Mouse (Mus musculus) ovary, postnatal 10 days (tissue): Measurements from ENCODE around the gene Fanca.
"Not testable (repeated sequence)": the region's sequence is repeated elsewhere in the genome, so short reads cannot be mapped to it uniquely, and the experiment has no call there.

ENCODE experiments used
- DNase-seq: peaks from one replicate; pipeline ENCODE4 v3.0.0; 2022; ENCODE audit warnings: low spot score

Fanca gene

DNA sequence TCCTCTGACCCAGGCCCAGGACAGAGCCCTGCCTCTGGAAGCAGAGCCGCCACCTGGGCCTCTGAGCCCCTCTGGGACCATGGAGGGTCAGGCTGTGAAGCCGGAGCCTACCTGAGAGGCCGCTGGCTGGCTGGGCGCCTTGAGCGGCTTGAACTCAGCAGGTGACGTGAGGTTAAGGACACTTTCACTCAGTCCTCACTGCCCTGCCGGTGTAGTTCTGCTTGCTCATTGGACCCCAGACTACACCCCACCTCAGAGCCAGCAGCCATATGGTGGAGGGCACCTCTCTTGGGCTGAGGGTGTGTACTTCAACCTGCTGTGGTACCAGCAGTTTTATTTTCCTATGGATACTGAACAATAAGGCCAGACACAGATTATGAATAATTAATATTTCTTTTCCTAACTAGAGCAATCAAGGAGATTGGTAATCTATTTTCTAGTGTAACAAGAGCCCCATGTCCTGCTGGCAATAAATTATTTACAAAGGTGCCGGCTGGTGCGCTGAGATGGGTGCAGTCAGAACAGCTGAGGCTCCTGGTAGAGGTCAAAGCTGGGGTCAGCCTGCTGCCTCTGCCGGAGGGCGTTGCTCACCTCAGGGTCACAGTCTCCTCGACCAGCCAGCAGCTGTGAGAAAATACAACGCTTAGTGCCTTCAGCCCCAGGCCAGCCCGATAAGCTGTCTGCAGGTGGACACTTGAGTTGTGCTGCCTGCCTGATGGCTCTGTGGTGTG, 50.3 kb downstream of the Fanca start:
- DNase-seq, result no peak

DNA sequence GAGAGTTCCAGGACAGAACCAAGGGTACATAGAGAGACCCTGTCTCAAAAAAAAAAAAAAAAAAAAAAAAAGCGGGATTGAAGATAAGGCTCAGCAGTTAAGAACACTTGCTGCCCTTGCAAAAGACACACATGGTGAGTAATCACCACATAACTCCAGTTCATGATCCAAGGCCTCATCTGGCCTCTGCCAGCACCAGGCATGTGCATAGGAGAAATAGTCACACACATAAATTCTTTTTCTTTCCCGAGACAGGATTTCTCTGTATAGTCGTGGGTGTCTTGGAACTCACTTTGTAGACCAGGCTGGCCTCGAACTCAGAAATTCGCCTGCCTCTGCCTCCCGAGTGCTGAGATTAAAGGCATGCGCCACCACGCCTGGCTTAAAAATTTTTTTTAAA, 60.8 kb downstream of the Fanca start:
- DNase-seq, result not testable (repeated sequence)

DNA sequence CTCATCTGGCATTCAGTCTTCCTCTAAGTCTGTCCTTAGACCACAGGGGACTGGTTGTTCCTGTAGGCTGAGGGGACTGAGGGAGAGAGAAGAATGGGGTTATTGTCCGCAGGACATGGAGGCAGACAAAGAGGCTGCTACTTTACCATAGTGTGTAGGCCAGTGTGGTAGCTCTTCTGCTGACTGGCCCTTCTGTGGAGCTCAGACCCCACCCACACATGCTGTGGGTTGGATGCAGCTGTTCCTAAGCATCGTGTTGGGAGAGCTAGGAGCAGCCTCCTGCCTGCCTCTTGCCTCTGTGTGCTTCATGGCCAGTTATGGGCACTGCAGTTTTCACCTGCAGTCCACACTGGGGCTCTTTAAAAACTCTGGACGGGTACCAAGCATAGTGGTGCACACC, 61.3 kb downstream of the Fanca start:
- DNase-seq, result no peak

DNA sequence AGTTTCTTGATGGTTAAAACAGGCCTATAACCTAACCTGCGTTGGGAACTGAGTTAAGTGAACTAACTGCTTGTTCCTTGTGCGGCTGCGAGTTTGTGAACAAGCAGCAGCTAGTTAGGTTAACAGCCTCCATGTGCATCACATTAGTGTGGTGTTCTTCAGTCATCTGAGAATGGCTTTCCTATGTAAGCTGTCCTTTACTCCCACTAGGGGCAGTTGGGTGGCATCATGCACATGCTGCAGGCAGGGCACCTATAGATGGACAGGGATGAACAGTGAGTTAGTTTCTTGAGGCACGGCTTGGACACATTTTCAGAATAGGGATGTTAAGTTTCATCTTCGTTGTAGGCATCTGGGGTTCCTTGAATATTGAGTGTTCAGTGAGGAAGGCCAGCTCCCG, 63.2 kb downstream of the Fanca start:
- DNase-seq, result no peak

DNA sequence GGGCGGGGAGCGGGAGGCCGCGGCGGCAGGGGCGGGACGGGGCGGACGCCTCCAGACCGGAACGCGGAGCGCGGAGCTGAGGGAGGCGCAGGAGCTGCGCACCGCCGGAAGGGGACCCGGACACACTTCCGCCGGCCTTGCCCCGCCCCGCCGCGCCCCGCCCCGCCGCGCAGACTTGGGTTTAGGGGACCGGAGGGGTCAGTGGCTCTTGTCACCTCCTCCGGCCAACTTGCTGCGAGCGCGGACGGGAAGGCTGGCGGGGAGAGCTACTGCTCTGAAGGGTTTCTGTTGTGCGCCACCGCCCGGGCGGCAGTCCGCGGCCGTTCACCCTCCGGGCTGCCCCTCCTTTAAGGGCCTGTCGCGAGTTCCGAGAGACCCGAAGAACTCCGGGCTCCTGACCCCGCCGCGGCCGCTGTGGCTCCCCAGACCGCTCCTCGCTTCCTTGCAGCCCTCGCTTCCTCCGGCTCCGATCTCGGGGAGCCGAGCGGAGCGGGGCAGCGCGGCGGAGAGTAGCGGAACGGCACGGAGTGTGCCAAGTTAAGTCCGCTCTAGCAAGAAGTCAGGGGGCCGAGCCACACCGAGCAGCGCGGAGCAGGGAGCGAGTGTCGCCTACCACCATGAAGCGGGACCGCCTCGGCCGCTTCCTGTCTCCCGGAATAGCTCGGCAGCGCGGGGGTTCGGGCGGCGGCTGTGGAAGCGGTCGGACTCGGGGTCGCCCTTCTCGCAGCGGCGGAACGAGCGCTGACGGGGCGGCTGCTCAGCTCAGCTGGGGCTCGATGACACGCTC, 64.1 kb downstream of the Fanca start, which contains the start of the genes Zfp276 and Vps9d1:
TSS of gene Zfp276 (plus strand) at position 97 of the 787 bp plus-strand sequence.
TSS of gene Vps9d1 (minus strand) at position 250 of the 787 bp plus-strand sequence.
- DNase-seq, result peak; percentile 84

DNA sequence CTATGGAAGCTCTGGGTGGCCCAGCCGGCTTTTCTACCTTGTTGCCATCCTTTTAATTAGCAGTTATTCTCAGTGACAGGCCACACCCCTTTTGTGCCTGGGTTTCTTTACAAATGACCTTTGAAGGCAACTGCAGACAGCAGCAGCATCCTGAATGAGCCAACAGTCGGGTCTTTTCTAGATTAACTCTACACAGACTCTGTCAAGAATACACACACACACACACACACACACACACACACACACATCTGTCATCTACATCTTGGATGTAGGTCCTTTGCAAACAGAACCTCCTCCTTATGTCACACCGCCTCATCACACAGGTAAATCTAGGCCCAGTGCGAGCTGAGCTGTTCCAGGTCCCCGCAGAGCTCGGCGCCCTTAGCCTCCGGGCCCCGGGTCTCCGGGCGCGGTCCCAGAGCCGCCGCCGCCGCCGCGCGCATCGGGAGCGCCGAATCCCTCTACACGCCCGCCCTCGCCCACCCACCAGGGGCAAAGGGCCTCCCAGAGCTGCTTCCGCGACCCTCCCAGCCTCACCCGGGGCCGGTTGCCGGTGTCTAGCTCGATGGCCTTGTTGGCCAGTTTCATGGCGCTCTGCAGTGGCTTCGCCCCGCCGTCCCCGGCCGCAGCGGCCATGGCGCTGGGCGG, 64.8 kb downstream of the Fanca start:
- no peak for DNase-seq

DNA sequence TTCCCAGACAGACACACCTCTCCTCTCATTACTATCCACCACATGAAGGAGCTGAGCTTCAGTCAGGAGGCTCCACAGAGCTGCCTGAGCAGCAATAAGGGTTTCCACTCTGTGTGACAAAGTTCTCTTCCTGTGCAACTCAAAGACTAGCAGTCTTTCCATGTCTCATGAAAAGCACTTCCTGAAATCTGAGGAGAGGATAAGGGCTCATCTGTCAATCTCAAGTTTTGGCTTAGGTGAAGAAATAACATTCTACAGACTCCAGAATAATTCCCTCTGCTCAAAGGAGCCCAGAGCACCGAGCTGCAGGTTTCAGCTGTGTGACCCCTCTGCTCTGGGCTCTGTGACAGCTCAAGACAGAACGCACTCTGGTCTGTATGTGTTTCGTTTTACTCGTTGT, 65.5 kb downstream of the Fanca start:
- DNase-seq, result no peak

DNA sequence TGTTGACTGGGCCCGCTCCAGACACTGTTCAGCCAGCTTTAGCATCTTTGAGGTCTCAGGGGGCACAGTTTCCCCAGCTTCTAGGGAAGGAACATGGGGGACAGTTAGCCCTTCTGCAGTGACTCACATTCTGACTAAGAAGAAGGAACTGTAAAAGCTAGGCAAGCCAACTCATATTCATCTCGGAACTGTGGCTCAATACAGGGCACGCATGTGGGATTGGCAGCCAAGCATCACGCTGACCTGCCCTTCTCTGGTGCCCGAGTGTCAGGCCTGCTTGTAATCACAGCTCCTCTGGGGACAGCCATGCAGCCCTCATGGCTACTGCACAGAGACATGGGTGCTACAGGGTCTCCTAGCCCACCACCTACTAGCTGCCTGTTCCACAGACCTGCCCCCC, 67.4 kb downstream of the Fanca start:
- DNase-seq, result no peak

DNA sequence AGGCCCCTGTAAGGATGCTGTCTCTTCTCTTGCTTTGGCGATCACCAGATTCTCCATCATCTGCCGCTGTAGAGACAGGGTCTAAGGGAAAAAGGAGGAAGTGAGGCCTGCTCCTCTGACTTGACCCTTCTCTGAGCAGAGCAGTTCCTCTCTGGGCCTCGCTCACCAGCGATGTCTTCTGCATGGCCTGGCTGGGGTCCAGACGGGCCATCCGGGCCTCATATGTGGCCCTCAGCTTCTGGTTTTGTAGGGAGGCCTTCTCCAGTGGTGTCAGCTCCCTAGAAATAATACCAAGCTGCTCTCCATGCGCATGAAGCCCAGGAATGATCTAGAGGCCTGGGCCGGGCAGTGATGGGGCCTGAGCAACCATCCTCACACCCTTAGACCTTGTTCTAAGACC, 69.8 kb downstream of the Fanca start:
- no peak for DNase-seq

DNA sequence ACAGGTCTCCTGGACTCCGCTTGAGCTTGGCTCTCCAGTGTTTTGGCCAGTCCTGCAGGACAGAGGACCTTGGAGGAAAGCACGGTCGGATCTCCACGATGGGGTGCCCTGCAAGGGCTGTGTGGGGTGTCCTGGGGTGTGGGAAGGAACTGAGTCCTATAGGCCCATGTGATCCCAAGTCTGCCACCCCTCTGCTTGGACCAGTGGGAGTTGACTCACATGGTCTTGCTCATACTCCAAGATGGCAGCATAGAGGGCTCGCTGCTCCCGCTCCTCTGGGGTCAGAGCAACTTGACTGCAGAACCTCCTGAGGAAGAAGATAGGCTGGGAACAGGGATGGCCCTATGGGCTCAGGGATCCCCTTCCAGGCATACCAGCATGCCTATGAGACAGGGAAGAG, 70.6 kb downstream of the Fanca start:
- no peak for DNase-seq

DNA sequence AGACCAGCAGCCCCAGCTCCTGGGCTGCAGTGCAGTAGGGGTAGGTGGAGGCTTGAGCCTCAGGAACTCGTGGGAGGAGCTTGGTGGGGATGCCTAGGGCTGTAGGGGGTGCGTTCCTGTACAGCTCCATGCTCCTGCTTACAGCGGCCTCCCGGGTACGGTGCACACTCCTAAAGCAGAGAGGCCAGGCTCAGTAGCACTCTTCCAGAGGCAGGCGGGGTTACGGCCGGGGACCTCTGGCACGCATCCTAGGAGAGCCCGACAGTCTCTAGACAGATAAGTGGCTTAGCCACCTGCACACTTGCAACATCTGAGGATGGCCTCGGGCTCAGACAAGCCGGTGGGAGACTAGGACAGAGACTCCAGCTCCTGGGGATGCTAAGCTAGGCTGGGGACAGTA, 72.8 kb downstream of the Fanca start:
- DNase-seq, result no peak

DNA sequence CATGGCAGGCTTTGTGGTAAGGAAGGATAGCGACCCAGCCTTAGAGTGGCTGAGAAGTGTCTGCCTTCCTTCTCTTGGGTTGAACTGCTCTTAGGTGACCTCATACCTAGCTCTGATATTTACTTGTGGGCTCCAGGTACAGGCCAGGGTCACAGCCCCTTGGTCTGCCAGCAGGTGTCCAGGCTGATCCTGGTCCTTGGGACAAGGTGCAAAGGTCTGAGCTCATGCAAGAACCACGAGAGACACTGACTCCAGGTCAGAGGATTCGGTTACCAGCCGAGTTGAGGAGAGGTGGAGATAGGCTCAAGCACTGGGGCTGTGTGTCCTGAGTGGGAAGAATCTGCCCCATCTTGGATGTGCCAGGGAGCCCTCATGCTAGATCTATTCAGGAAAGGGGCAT, 74.0 kb downstream of the Fanca start:
- DNase-seq, result no peak

DNA sequence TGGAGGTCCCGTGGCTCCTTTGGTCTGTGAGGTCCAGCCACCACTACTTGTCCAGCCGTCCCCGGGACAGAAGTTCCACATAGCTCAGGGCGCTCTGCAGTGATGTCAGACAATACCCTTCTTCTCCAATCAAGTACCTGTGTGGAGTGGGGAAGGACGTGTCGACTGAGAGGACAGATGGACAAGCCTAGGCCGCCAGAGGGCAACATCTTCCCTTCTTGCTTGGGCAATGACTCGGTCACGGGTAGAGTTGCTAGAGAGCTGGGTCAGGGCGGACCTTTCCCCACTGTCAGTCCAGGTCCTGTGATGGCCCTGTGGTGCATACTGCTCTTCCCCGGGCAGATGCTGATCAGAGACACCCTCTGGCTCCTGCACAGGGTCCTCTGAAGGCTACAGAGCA, 75.3 kb downstream of the Fanca start:
- no peak for DNase-seq

DNA sequence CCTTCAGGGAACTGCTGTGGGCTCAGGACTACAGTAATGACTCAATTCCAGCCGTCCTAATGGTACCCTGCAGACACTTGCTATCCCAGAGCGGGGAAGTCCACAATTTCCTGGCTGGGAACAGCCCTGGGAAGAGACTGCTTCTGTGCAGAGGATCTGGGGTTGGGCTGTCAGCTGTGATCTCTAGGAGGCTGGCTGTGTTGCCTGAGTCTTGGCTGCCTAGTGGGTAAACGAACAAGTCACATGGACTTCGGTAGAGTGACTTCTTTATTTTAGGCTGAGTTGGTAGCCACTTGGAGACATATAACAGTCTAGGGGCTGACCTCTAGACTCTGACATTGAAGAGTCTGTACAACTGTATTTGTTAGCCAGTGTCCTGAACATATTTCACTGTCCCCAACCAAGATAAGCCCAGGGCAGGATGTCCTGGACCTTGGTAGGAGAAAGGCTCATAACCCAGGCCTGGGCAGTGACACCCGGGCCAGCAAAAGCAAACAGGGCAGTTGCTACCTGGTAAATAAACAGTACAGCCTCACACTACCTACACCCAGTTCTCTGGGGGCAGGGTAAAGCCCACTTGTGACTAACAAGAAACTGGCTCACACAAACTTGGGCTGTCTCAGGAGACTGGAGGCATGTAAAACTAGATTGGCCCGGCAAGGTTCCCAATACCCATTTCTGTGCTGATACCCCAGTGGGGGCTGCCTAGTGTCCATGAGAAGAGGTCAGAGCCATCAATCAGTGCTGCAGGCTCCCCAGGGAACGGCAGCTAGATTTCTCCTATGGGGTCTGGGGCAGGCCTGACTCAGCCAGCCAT, 76.1 kb downstream of the Fanca start:
- DNase-seq, result no peak

DNA sequence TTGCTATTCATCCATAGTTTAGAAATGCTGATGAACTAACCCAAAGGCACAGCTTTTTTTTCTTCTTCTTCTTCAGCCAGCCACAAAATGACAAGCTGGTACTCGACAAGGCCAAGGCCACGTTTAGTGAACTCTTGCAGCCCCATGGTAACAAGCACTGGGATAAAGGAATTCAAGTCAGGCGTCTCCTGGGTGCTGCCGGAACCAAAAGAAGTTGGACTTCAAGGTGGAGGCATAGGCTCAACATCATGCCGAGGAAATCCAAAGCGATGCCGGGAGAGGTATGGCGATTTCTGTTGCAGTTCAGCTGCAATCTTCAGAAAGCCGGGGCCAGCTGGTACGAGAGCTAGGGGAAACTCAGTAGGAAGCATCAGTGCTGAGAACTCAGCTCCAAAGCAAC, 79.0 kb downstream of the Fanca start:
- no peak for DNase-seq

DNA sequence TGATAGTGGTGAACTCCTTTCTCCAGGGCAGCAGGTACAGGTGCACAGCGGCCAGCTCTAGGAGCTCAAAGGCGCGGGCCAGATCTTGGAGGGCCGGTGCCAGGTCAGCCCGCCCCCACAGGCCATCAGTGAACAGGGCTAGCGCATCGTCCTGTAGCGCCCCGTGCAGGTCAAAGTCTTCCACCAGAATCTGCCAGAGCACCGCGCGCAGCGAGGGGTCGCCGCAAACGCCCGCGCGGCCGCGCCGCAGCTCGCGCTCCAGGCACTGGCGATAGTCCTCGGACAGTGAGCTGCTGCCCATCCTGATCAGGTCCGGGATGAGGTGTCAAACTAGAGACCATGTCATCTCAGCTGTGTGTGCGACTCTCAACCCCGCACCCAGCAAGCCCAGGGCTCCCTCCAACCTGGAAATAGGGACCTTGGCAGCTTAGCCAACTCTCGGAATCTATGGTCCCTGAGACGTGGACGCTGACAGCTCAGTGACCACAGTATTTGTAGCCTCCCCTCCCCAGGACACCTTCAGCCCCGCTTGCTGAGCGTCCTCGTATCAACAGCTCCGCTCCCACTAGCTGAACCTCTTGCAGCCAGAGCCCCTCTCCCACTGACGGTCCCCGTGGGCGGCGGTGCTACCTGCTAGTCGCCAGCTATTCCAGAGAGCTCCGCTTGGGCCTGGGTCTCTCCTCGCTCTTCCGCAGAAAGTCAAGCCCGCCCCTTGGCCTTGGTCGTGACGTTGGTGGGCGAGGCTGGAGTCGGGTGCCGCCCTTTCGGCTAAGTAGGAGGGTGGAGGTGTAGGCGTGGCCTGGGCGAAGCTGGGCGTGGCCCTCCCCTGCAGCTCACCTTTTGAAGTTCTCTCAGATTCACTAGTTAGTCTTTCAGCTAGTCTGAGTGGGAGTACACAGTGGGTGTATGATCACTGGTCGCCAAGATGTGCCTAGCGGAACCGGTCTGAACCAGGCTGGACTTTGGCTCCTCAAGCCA, 82.6 kb downstream of the Fanca start, which contains the start of gene Spata2l:
TSS of gene Spata2l (minus strand) at position 714 of the 978 bp plus-strand sequence.
- peak; percentile 44 for DNase-seq

DNA sequence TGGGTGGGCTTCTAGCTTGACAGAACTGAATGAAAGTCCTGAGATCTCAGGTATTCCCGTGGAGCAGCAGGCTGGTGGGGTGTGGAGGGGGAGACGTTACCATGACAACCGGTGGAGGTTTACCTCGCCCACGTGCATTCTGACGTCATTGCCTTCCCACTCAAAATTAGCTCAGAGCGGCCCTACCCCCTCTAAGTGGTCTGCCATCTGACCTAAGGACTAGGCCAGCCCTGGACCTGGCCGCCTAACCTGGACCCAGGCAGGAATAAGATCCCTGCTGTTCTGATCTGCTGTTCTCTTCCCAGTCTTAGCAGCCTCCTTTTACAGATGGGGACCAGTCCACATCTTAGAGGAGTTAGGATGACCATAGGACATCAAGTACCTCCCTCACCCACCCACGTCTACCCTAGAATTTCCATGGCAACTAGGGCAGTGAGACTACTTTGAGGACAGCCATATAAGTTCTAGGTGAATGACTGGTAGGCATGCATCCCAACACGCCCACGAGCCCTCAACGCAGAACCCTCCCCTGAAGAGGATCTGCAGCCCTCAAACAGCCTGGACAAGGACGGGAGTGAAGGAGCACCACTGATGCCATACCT, 83.4 kb downstream of the Fanca start:
- no peak for DNase-seq

DNA sequence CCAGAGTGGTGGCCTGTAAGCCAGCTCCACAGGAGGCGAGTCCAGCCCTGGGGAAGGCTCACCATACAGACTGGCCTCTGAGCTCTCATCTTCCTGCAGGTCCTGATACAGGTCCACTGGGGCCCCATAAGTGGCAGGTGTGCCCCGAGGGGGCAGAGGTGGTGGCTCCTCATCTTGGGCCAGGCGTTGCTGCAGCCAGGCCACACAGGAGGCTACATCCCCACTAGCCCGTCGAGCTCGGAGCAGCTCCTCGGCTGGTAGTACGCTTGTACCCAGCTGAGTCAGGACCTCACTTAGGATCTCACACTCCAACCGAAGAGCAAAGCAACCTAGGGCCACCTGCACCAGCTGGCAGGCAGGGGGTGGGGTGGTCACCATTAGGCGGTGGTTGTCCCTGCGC, 84.6 kb downstream of the Fanca start:
- DNase-seq, result no peak

DNA sequence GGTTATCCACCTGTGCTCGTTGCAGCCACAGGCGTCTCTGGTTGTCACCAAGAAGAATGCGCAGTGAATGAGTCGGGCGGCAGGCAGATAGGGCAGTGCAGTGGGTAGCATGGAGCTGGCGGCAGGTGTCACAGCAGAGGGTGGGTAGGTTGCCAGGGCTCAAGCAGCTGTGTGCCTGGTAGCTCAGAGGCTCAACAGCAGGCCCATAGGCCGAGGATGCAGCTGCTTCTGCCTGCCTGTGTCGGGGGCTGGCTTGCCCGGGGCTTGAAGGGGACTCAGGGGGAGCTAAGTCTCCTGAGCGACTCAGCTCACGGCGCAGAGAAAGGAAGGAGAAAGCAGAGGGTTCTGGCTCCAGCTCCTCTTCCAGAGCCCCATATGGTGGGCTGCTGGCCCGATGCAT, 85.1 kb downstream of the Fanca start:
- DNase-seq, result no peak

DNA sequence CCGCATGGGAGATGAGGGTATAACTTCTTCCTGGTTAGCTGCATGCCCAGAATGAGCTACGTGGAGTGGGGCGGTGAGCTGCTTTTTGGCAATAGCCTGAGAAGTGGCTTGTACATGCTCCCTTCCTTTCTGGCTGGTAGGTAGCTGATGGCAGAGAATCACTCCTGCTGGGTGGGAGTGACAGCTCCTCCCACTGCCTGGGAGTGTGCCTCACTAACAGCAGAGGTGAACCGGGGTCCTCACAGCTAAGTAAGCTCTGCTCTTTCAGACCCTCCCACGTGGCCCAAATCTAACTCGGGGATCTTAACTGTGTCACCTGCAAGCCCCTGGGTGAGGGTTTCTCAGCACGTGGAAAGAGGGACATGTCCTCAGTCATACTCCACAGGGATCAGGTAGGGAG, 85.8 kb downstream of the Fanca start:
- no peak for DNase-seq
